13 mouse cellular contexts compared by ENCODE assay signal in the genomic region with DNA sequence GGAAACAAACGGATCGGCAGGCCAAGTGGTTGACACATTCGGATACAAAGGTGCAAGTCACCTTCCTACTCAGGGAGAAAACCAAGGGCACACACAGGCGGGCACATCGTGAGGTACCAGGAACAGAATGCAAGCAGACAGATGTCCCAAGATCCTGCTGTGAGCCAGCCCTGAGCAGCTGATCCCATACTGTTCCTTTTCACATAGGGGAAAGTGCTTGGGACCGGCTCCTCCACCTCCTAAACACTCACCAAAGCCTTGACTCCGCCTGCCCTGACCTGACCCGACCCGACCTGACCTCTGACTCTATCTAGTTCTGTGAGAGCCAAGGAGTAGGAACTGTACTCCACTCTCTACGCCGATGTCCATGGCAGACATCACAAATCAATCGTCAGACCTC. TPM values are rescaled to one million over a fixed set of nuclear protein-coding genes. Genes with fewer than 3 reads are reported as not detected.
A peak's percentile ranks its signal among the peaks of the same experiment; 100 is the strongest.
DNase-seq lines count a peak whose midpoint lies in the region; TF ChIP-seq lines count a peak whose summit lies in the region.
"Had no signal": no experiment of that assay in that cellular context is flagged by ENCODE, and none has a peak within 500 bp of the region (broad histone marks: within the 10 kb centered on the region; RNA-seq: fewer than 3 reads in every experiment).

No protein-coding gene starts in this region.

- no peak overlapping the region for H3K9ac ChIP-seq in ES-Bruce4 (ENCODE audit: low read depth, poor library complexity, severe bottlenecking)
- H3K9ac ChIP-seq in ES-E14 (ENCODE audit: insufficient read depth, low read depth, low read length, poor library complexity, severe bottlenecking), result no peak overlapping the region; the same call in 1 of the 2 replicates

- H3K36me3 ChIP-seq in ES-Bruce4 (ENCODE audit: control insufficient read depth, insufficient read depth, low read length, poor library complexity, severe bottlenecking), result no peaks in the 10 kb centered on the region
- H3K36me3 ChIP-seq in ES-E14 (ENCODE audit: control insufficient read depth, insufficient read depth, low read length, poor library complexity, severe bottlenecking), result no peaks in the 10 kb centered on the region
- H3K36me3 ChIP-seq in megakaryocyte, embryonic 14.5 days (replicated peaks; ENCODE audit: low read length), result peaks cover 70% of the 10 kb centered on the region

- in situ Hi-C loops in ES-E14 (cut with MboI; ENCODE audit: low sequenced_read_pairs in 2 of 2, unreplicated experiment in 2 of 2), result no loop called here

- H3K4me1 ChIP-seq in ES-Bruce4 (ENCODE audit: control insufficient read depth, insufficient read depth, low read length) (peaks cover 6% of the 10 kb centered on the region), ES-E14 (ENCODE audit: control insufficient read depth in 2 of 2, insufficient read depth in 2 of 2, low read length in 2 of 2, poor library complexity in 1 of 2) (peaks cover 9 to 18% of the 10 kb centered on the region in 2 experiments)
- H3K4me1 ChIP-seq in megakaryocyte, embryonic 14.5 days, result peaks cover 57% of the 10 kb centered on the region

- TF ChIP-seq EP300 in ES-Bruce4 (IDR thresholded peaks at IDR 0.05; ENCODE audit: insufficient read depth, low read depth, low read length), result peak; percentile 56; the same call in 1 of the 2 replicates

- H3K27ac ChIP-seq in layer of hippocampus, adult 2 months, result peak overlapping the region; percentile 61; the same call in 1 of the 2 replicates
- peak overlapping the region; percentile 0; the same call in 1 of the 2 replicates for H3K27ac ChIP-seq in ES-Bruce4 (ENCODE audit: insufficient read depth, low read length)
- no peak overlapping the region for H3K27ac ChIP-seq in ES-E14 (ENCODE audit: insufficient read depth, low read depth, low read length, poor library complexity, severe bottlenecking)
- H3K27ac ChIP-seq: gastrocnemius, adult 2 months had no signal

- no peaks in the 10 kb centered on the region for H3K27me3 ChIP-seq in ES-Bruce4 (ENCODE audit: control insufficient read depth, insufficient read depth, low read length, poor library complexity, severe bottlenecking)
- H3K27me3 ChIP-seq in megakaryocyte, embryonic 14.5 days (replicated peaks), result peaks cover 45% of the 10 kb centered on the region

- no peak for DNase-seq in layer of hippocampus, adult 2 months (ENCODE audit: low spot score in 2 of 2)
- DNase-seq in layer of hippocampus, postnatal 10 days (ENCODE audit: low spot score in 2 of 2), result no peak
- no peak for DNase-seq in ES-E14 (ENCODE audit: low read depth, low spot score)
- no peak for DNase-seq in natural killer cell, adult 2 months (ENCODE audit: low spot score in 2 of 2)
- DNase-seq in left cerebral cortex, adult 11 months (ENCODE audit: low spot score), result no peak
- DNase-seq: adrenal gland, postnatal 14 days; gastrocnemius, adult 2 months; heart, postnatal 4 days; kidney, adult 2 months; thymus, postnatal 36 days had no signal

- TF ChIP-seq CTCF in layer of hippocampus, adult 2 months (conservative IDR thresholded peaks at IDR 0.05), result no peak
- TF ChIP-seq CTCF in ES-Bruce4 (IDR thresholded peaks at IDR 0.05; ENCODE audit: low read depth, low read length), result no peak

- no peaks in the 10 kb centered on the region for H3K9me3 ChIP-seq in ES-Bruce4 (replicated peaks; ENCODE audit: control insufficient read depth, insufficient read depth, low read length, poor library complexity, severe bottlenecking)
- no peaks in the 10 kb centered on the region for H3K9me3 ChIP-seq in ES-E14 (ENCODE audit: control insufficient read depth, insufficient read depth, low read depth, low read length)
- peaks cover 14% of the 10 kb centered on the region; the same call in 1 of the 2 replicates for H3K9me3 ChIP-seq in megakaryocyte, embryonic 14.5 days

- no peak overlapping the region for H3K4me3 ChIP-seq in layer of hippocampus, adult 2 months
- no peak overlapping the region; the same call in 1 of the 2 replicates for H3K4me3 ChIP-seq in ES-Bruce4 (ENCODE audit: low read depth, low read length)
- no peak overlapping the region for H3K4me3 ChIP-seq in ES-E14 (ENCODE audit: insufficient read depth in 1 of 2, low read depth in 1 of 2, low read length in 2 of 2, poor library complexity in 1 of 2, severe bottlenecking in 1 of 2)
- H3K4me3 ChIP-seq in megakaryocyte, embryonic 14.5 days (replicated peaks), result peak overlapping the region; percentile 38
- H3K4me3 ChIP-seq: erythroblast, embryonic 14.5 days; gastrocnemius, adult 2 months had no signal

- no peak for TF ChIP-seq POLR2A in ES-Bruce4 (IDR thresholded peaks at IDR 0.05; ENCODE audit: insufficient read depth, low read length)

TF ChIP-seq in ES-E14, 5 proteins besides CTCF, POLR2A, EP300 and RAD21:
- TF ChIP-seq MAFK (IDR thresholded peaks at IDR 0.05; ENCODE audit: insufficient read depth, low read depth, low read length) (peak; percentile 21; the same call in 1 of the 2 replicates), ZC3H11A (IDR thresholded peaks at IDR 0.05; ENCODE audit: borderline replicate concordance, low read depth, low read length) (no peak), ZNF384 (IDR thresholded peaks at IDR 0.05; ENCODE audit: low read depth, low read length) (no peak)

RNA-seq across cellular contexts. Expression of a gene that starts 22.9 kb away (rescaled TPM):
- 100 to 1,000 TPM; 138 to 139 TPM for total RNA-seq in layer of hippocampus, adult 2 months (2021)
- 100 to 1,000 TPM; 129 to 134 TPM for total RNA-seq in layer of hippocampus, postnatal 10 days (2021)
- polyA plus RNA-seq in ES-Bruce4 (2011; ENCODE audit: insufficient read depth, insufficient read length, low read depth, missing spikeins), result 106 and 111 TPM in 2 replicates
- total RNA-seq in ES-E14 (2012; rRNA removed), result 40.5 and 73.3 TPM in 2 replicates
- polyA plus RNA-seq in megakaryocyte, embryonic 14.5 days (2012; ENCODE audit: insufficient read depth, low replicate concordance), result 413 and 593 TPM in 2 replicates

RNA-seq across cellular contexts. Expression of a gene that starts 39.2 kb away (rescaled TPM):
- 10 to 100 TPM; 15.2 to 15.5 TPM for total RNA-seq in layer of hippocampus, adult 2 months (2021)
- 10 to 100 TPM; 16.3 to 18.3 TPM for total RNA-seq in layer of hippocampus, postnatal 10 days (2021)
- 12.7 and 15.5 TPM in 2 replicates for polyA plus RNA-seq in ES-Bruce4 (2011; ENCODE audit: insufficient read depth, insufficient read length, low read depth, missing spikeins)
- 7.0 and 9.2 TPM in 2 replicates for total RNA-seq in ES-E14 (2012; rRNA removed)
- 1.7 and 2.0 TPM in 2 replicates for polyA plus RNA-seq in megakaryocyte, embryonic 14.5 days (2012; ENCODE audit: insufficient read depth, low replicate concordance)

RNA-seq across cellular contexts. Expression of a gene that starts 44.6 kb away (rescaled TPM):
- 1 to 10 TPM; 7.7 to 8.4 TPM for total RNA-seq in layer of hippocampus, adult 2 months (2021)
- 1 to 10 TPM; 7.4 to 9.3 TPM for total RNA-seq in layer of hippocampus, postnatal 10 days (2021)
- 3.0 and 3.2 TPM in 2 replicates for polyA plus RNA-seq in ES-Bruce4 (2011; ENCODE audit: insufficient read depth, insufficient read length, low read depth, missing spikeins)
- total RNA-seq in ES-E14 (2012; rRNA removed), result 3.2 and 3.6 TPM in 2 replicates
- 5.2 and 14.1 TPM in 2 replicates for polyA plus RNA-seq in megakaryocyte, embryonic 14.5 days (2012; ENCODE audit: insufficient read depth, low replicate concordance)
